Mouse (Mus musculus): ENCODE measurements at regions not wholly inside any gene's neighbourhood (a gene's known extent, or its start where the extent isn't known, plus 50 kb on each side); places are given as distances from the start of the nearest gene placed in this dataset.

DNA sequence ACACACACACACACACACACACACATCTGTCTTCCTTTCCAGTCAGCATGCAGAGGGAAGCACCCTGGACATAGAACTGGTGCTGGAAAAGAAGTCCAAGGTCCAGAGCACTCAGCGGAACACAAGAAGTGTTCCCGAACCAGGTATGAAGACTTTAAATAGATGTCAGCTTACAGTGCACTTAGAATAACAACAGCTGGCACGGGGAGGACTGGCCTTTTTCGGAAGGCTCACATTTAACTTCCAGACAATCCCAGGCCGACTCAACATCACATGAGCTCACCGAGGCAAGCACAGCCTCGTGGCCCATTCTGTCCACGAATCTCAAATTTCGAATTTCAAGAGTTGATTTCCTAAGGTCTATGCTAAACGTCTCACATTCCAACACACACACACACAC lies 70.9 kb upstream of the Slc25a33 start:
- DNase-seq (ENCODE audit: low spot score in 2 of 2), result no peak

GRCm38 (mm10) chr4:149843736-149844135 lies 69.7 kb upstream of the Slc25a33 start:
- DNase-seq (ENCODE audit: low spot score in 2 of 2), result no peak

DNA sequence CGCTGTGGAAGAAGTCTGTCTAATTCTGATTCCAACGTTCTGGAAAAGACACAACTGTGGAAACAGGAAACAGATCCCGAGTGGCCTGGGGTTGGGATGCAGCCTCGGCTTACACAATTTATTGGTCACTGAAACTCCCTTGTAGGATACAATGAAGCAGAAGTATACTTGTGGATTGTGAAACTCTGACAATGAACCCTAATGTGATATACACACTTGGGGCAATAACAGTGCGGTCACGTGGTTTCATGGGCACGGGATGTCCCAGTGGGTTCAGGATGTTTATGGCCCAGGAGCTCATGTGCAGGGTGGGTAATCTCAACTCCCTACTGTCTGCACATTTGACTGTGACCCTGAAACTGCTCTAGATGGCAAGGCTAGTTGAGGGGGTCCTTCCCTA lies 68.8 kb upstream of the Slc25a33 start:
- DNase-seq (ENCODE audit: low spot score in 2 of 2), result no peak

DNA sequence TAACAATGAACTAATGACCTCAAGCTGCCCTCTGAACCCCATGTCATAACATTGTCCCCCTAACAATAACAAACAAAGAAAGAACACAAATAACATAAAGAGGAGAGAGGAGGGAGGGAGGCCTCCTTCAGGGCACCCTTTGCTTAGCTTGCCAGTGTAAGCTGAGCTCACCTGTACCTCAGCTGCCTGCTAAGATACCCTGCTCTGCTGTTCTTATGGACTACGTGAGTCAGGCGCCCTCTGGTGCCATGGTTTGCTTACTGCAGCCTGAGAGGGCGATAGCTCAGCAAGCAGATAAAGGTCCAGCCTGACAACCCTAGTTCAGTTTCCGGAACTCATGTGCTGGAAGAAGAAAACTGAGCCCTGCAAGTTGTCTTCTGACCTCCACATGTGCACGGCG lies 67.8 kb upstream of the Slc25a33 start:
- no peak for DNase-seq (ENCODE audit: low spot score in 2 of 2)

DNA sequence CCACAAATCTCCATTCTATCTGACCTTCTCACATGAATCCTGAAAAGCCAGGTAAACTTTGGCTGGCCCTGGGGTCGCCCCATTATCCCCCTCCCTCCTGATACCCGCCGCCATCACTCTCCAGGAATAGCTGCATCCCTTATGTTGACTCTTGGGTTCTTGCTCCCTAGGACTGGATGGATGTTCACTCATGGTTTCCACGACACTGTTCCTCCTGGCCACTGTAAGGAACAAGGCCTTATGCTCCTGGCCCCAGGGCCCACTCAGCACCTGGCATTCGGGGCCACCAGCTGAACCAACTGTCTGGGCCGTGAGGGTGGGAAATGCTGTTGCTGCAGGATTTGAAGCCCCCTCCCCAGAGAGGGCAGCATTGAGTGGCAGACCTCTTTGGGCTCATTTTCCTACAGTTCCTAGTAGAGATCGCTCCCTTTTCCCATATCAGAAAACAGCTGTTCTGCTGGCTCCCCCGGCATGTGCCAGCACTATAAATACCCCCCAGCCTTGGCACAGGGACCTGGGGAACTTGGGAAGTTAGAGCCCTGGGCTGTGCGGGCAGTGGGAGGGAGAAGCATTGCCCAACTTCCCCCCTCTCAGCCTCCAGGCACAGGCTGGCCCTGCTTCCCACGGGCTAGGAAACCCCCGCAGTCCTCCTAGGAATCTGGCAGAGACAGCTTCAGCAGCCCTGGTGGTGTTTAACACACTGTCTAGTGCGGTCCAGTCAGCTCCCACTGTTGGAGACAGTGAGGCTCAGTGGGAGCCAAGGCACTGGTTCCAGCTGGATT lies 66.6 kb upstream of the Slc25a33 start:
- DNase-seq (ENCODE audit: low spot score in 2 of 2), result peak; percentile 38 to 60

DNA sequence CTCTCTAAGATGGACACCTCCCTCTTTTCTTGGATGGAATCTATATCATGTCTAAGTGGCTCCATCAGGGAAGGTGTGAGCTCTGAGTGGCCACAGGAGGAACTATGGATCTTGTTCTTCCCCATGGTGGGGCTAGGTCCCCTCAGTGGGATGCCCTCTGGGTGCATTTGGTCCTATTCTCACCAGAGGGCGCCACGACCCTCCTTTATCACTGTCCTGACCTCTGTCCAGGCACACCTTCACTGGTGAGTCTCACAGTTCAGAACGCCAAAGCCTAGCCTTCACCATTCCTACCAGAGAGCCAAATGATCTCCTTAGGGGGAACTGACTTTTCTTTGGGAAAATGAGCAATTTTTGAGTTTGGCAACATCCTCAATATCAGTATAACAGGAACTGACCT lies 64.6 kb upstream of the Slc25a33 start:
- no peak for DNase-seq (ENCODE audit: low spot score in 2 of 2)

DNA sequence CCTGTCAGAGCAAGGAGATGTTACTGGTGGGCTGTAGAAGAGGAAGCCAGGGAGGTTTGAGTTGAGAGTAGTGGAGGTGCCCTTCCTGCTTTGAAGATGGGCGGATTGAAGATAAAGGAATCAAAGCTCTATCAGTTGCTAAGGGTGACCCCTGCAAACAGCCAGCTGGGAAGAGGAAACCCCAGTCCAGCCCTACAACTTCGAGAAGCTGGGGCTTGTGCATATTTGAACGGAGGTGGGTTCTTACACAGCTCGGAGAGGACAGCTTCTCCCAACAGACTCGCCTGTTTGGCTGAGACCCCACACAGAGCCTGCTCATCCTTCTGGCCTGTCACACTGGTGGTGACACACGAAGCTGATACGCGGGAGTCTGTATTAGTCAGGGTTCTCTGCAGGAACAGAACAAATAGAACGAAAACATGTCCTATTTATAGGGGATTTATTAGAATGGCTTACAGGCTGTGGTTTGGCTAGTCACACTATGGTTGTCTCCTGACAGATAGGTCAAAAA lies 60.6 kb upstream of the Slc25a33 start:
- DNase-seq (ENCODE audit: low spot score in 2 of 2), result no peak

DNA sequence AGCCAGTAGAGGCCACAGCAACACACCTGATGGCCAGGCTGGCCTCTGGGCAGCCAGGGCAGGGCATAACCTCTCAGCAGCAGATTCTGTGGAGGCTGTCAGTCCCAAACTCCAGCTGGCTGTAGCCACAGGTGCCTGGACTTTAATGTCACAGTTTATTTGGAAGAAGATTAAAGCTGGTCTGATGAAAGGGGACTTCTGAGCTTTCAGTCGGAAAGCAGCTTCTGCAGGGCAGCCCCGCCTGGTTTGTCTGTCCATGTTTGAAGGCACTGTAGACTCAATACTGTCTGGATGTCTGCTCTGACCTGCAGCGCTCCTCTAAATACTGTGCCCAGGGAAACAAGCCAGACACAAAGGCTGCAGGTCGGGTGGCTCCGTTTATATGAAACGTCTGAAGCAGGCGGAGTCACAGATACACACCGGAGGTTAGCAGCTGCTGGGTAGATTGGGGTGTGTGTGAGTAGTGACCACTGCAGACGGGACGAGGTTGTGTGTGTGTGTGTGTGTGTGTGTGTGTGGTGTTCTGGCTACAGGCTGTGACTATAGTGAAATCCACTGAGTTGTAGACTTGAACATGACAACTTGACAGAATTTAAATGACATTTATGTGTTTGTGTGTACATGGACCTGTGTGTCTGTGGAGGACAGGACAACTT lies 58.5 kb upstream of the Slc25a33 start:
- no peak for DNase-seq (ENCODE audit: low spot score in 2 of 2)

GRCm38 (mm10) chr4:149830551-149831192 lies 56.6 kb upstream of the Slc25a33 start:
- no peak for DNase-seq (ENCODE audit: low spot score in 2 of 2)

DNA sequence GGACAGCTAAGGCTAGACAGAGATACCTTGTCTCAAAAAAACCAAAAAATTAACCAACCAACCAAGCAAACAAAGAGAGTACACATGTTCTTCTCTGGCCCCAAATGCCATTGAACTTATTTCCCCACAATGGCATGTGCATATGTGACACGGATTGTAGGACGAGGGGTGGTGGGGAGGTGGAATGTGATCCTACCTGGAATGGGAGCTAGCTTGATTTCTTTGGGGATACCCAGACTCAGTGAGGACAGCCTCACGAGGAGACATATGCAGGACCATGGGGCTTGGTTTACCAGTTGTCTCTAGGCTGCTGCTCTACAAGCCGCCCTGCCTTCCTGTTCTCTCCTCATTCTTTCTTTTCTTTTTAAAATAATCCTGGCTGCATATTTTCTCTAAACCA lies 55.9 kb upstream of the Slc25a33 start:
- no peak for DNase-seq (ENCODE audit: low spot score in 2 of 2)

GRCm38 (mm10) chr4:149827784-149828183 lies 53.7 kb upstream of the Slc25a33 start:
- no peak for DNase-seq (ENCODE audit: low spot score in 2 of 2)

All from frontal cortex, postnatal 25 days (tissue).